ENCODE assay signal across 12 mouse cellular contexts in the genomic region with DNA sequence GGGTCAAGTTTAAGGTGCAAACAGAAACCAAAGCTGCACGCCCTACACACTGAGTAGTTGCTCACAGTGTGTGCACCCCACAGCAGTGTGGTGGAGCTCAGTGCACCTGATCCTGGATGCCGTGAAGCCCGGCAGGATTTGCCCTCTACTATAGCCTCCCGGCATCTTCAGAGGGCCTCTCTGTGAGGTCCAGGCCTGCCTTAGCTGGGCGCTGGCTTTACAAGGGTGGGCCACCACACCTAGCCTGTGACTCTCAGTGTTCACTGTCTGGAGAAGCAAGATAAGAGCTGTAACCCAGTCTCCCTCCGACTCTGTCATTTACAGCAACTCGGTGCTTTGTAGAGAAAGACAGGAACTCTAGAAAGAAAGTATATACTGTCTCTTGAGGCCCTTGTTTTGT. TPM values are rescaled to one million over a fixed set of nuclear protein-coding genes. Genes with fewer than 3 reads are reported as not detected.
A peak's percentile ranks its signal among the peaks of the same experiment; 100 is the strongest.
DNase-seq lines count a peak whose midpoint lies in the region; ATAC-seq and TF ChIP-seq lines count a peak whose summit lies in the region.
"Had no signal": no experiment of that assay in that cellular context is flagged by ENCODE, and none has a peak within 500 bp of the region (broad histone marks: within the 10 kb centered on the region; RNA-seq: fewer than 3 reads in every experiment).

No protein-coding gene starts in this region.

- DNase-seq in lung, embryonic 14.5 days: no peak
- no peak for DNase-seq in lung, adult 18-20 months
- peak; percentile 55 for DNase-seq in yolk sac, embryonic 10.5 days (ENCODE audit: low spot score)
- no peak for DNase-seq in neural tube, embryonic 10.5 days (ENCODE audit: extremely low spot score, low spot score)
- DNase-seq: kidney, adult 8-10 months; lung, postnatal 36 days; retina, postnatal 1 day had no signal

- H3K4me2 ChIP-seq in lung, embryonic 14.5 days: peak overlapping the region; percentile 25; the same call in 1 of the 2 replicates
- peak overlapping the region; percentile 82 for H3K4me2 ChIP-seq in liver, embryonic 15.5 days

- H3K9ac ChIP-seq in lung, embryonic 14.5 days: no peak overlapping the region
- peak overlapping the region; percentile 98 for H3K9ac ChIP-seq in liver, embryonic 15.5 days

- WGBS in lung, embryonic 14.5 days: 51% methylated on average over 7 of the region's 7 CpGs
- WGBS in liver, embryonic 15.5 days (ENCODE audit: insufficient replicate concordance): 19% methylated on average over 7 of the region's 7 CpGs

- peaks cover 2% of the 10 kb centered on the region; the same call in 1 of the 2 replicates for H3K4me1 ChIP-seq in lung, embryonic 14.5 days (ENCODE audit: insufficient read depth)
- H3K4me1 ChIP-seq in liver, embryonic 15.5 days (replicated peaks): peaks cover 77% of the 10 kb centered on the region

- peaks cover 36% of the 10 kb centered on the region for H3K36me3 ChIP-seq in lung, embryonic 14.5 days (ENCODE audit: insufficient read depth)
- H3K36me3 ChIP-seq in liver, embryonic 15.5 days (replicated peaks): peaks cover 80% of the 10 kb centered on the region

- peak overlapping the region; percentile 58; the same call in 1 of the 2 replicates for H3K27ac ChIP-seq in lung, embryonic 14.5 days (ENCODE audit: low read depth)
- peak overlapping the region; percentile 98 for H3K27ac ChIP-seq in liver, embryonic 15.5 days (replicated peaks)
- H3K27ac ChIP-seq: left cerebral cortex, adult 2 months had no signal

- H3K9me3 ChIP-seq in lung, embryonic 14.5 days (ENCODE audit: low read depth, low read length): no peaks in the 10 kb centered on the region
- no peaks in the 10 kb centered on the region for H3K9me3 ChIP-seq in liver, embryonic 15.5 days (replicated peaks)

- TF ChIP-seq CTCF in lung, embryonic 14.5 days (IDR thresholded peaks at IDR 0.05; ENCODE audit: low read depth): no peak

- no peaks in the 10 kb centered on the region for H3K27me3 ChIP-seq in lung, embryonic 14.5 days (ENCODE audit: insufficient read depth, low read length)
- H3K27me3 ChIP-seq in liver, embryonic 15.5 days: no peaks in the 10 kb centered on the region

- 0 out of 2 replicates have a peak, but pooled peaks have one; percentile 48 for ATAC-seq in lung, embryonic 14.5 days (ENCODE audit: insufficient read depth)
- peak; percentile 74 for ATAC-seq in erythroid progenitor cell, adult 5-6 weeks (replicated peaks; ENCODE audit: low FRiP score, poor library complexity, severe bottlenecking)
- ATAC-seq in liver, embryonic 15.5 days (ENCODE audit: insufficient read depth): peak; percentile 91
- no peak for ATAC-seq in activated CD4-positive, CD25-positive, alpha-beta regulatory T cell, adult 4 months
- ATAC-seq: forebrain, embryonic 16.5 days had no signal

- no peak overlapping the region; the same call in 1 of the 2 replicates for H3K4me3 ChIP-seq in lung, embryonic 14.5 days (ENCODE audit: low read depth, low read length)
- H3K4me3 ChIP-seq in liver, embryonic 15.5 days (replicated peaks): peak overlapping the region; percentile 93
- H3K4me3 ChIP-seq: left cerebral cortex, adult 2 months had no signal

RNA-seq across cellular contexts. Expression of gene Glrx5, which starts 6.4 kb away (rescaled TPM):
- polyA plus RNA-seq in lung, embryonic 14.5 days (2014; fragmentation: Nextera tagmentation; extraction: Ambion mirVana): 177 and 186 TPM in 2 replicates
- total RNA-seq in erythroid progenitor cell, adult 5-6 weeks (2015; ENCODE audit: low replicate concordance): 285 and 316 TPM in 2 replicates
- 129 and 154 TPM in 2 replicates for total RNA-seq in erythroid progenitor cell, adult 5-6 weeks (2017; ENCODE audit: low replicate concordance)
- polyA plus RNA-seq in liver, embryonic 15.5 days (2015; fragmentation: Nextera tagmentation; extraction: Ambion mirVana): 496 and 514 TPM in 2 replicates
- 1 to 10 TPM; 6.5 to 7.7 TPM for polyA plus RNA-seq in activated CD4-positive, CD25-positive, alpha-beta regulatory T cell, adult 4 months (2017; shearing (Covaris generic))

RNA-seq across cellular contexts. Expression of gene Syne3, which starts 29.3 kb away (rescaled TPM):
- 0.29 and 0.39 TPM in 2 replicates for polyA plus RNA-seq in lung, embryonic 14.5 days (2014; fragmentation: Nextera tagmentation; extraction: Ambion mirVana)
- total RNA-seq in erythroid progenitor cell, adult 5-6 weeks (2015; ENCODE audit: low replicate concordance): 19.7 and 20.9 TPM in 2 replicates
- 29.5 and 46.1 TPM in 2 replicates for total RNA-seq in erythroid progenitor cell, adult 5-6 weeks (2017; ENCODE audit: low replicate concordance)
- polyA plus RNA-seq in liver, embryonic 15.5 days (2015; fragmentation: Nextera tagmentation; extraction: Ambion mirVana): 2.9 and 3.0 TPM in 2 replicates
- 1 to 10 TPM; 4.1 to 5.4 TPM for polyA plus RNA-seq in activated CD4-positive, CD25-positive, alpha-beta regulatory T cell, adult 4 months (2017; shearing (Covaris generic))

Comparison
In these comparisons a context has a peak if more than half of its experiments do, and no peak if none do; other contexts are left out.
1. RNA of gene Glrx5, which starts 6.4 kb away (polyA plus RNA-seq): 496 to 514 TPM in liver, embryonic 15.5 days and 177 to 186 TPM in lung, embryonic 14.5 days; 6.5 to 7.7 TPM in activated CD4-positive, CD25-positive, alpha-beta regulatory T cell, adult 4 months; every median in the first group is over 10 times any median in the second.